Mouse (Mus musculus): ENCODE measurements at regions not wholly inside any gene's neighbourhood (a gene's known extent, or its start where the extent isn't known, plus 50 kb on each side); places are given as distances from the start of the nearest gene placed in this dataset.
A peak's percentile ranks its signal among the peaks of the same experiment; 100 is the strongest.

- peak; percentile 5 for DNase-seq (ENCODE audit: low spot score)
Observed at GRCm38 (mm10) chr11:64800246-64801121, 178.4 kb upstream of the Elac2 start.

GRCm38 (mm10) chr11:64801351-64801750, 177.5 kb upstream of the Elac2 start:
- peak; percentile 13 for DNase-seq (ENCODE audit: low spot score)

GRCm38 (mm10) chr11:64805567-64805966, 173.3 kb upstream of the Elac2 start:
- no peak for DNase-seq (ENCODE audit: low spot score)

GRCm38 (mm10) chr11:64812408-64812807, 166.4 kb upstream of the Elac2 start:
- DNase-seq (ENCODE audit: low spot score) = no peak

- no peak for DNase-seq (ENCODE audit: low spot score)
Observed at GRCm38 (mm10) chr11:64829429-64829828, 149.4 kb upstream of the Elac2 start.

GRCm38 (mm10) chr11:64832453-64832852, 146.4 kb upstream of the Elac2 start:
- no peak for DNase-seq (ENCODE audit: low spot score)

- peak; percentile 28 for DNase-seq (ENCODE audit: low spot score)
Observed at GRCm38 (mm10) chr11:64833786-64834185, 145.1 kb upstream of the Elac2 start.

- DNase-seq (ENCODE audit: low spot score) = peak; percentile 53
Observed at GRCm38 (mm10) chr11:64836771-64837170, 142.1 kb upstream of the Elac2 start.

- no peak for DNase-seq (ENCODE audit: low spot score)
Observed at GRCm38 (mm10) chr11:64841092-64841491, 137.7 kb upstream of the Elac2 start.

GRCm38 (mm10) chr11:64842775-64843530, 135.9 kb upstream of the Elac2 start:
- peak; percentile 77 for DNase-seq (ENCODE audit: low spot score)

GRCm38 (mm10) chr11:64846577-64847147, 132.2 kb upstream of the Elac2 start:
- no peak for DNase-seq (ENCODE audit: low spot score)

GRCm38 (mm10) chr11:64859636-64860035, 119.2 kb upstream of the Elac2 start:
- no peak for DNase-seq (ENCODE audit: low spot score)

- no peak for DNase-seq (ENCODE audit: low spot score)
Observed at GRCm38 (mm10) chr11:64880674-64881073, 98.2 kb upstream of the Elac2 start.

GRCm38 (mm10) chr11:64884518-64884917, 94.3 kb upstream of the Elac2 start:
- no peak for DNase-seq (ENCODE audit: low spot score)

GRCm38 (mm10) chr11:64889335-64890020, 89.4 kb upstream of the Elac2 start:
- DNase-seq (ENCODE audit: low spot score) = no peak

- DNase-seq (ENCODE audit: low spot score) = no peak
Observed at GRCm38 (mm10) chr11:64890776-64891175, 88.1 kb upstream of the Elac2 start.

GRCm38 (mm10) chr11:64895804-64896466, 82.9 kb upstream of the Elac2 start:
- no peak for DNase-seq (ENCODE audit: low spot score)

- peak; percentile 56 for DNase-seq (ENCODE audit: low spot score)
Observed at GRCm38 (mm10) chr11:64898758-64899586, 79.9 kb upstream of the Elac2 start.

- DNase-seq (ENCODE audit: low spot score) = no peak
Observed at GRCm38 (mm10) chr11:64899587-64900278, 79.1 kb upstream of the Elac2 start.

- DNase-seq (ENCODE audit: low spot score) = no peak
Observed at GRCm38 (mm10) chr11:64916783-64917182, 62.1 kb upstream of the Elac2 start.

Measured in yolk sac, embryonic 10.5 days (tissue).